Mouse (Mus musculus): Measurements from ENCODE around the gene Isoc2b.
"Not testable (repeated sequence)": the region's sequence is repeated elsewhere in the genome, so short reads cannot be mapped to it uniquely, and the experiment has no call there.

Gene Isoc2b

DNA sequence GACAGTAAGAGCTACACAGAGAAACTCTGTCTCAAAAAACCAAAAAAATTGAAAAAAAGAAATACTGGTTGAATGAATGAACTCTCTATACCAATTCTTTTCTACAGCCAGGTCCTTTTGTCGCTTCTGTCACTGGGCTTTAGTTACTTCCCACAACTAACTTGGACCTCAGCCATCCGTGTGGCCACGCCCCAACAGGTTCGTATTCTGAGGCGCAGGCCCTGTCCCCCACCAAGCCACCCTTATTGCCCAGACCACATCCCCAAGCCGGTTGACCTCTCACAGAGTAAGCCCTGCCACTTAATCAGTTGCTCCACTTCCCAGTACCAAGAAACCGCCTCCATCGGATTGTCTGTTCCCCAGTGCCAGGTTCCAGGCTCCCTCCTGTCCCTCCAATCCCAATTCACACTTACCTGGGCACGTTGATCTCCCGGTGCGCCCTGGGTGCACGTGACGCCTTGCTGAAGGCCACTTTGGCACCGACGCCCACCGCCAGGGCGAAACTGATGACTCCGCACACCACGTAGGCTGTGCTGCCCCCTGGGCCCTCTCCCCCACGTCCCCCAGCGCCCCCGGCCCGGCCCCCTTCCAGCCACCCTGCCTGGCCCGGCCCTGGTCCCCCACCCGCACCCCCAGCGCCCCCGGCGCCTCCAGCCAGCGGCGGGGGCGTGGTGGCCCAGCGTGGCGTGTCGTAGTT is 34.3 kb downstream of the Isoc2b start:
- no peak for DNase-seq (ENCODE audit: low spot score)

DNA sequence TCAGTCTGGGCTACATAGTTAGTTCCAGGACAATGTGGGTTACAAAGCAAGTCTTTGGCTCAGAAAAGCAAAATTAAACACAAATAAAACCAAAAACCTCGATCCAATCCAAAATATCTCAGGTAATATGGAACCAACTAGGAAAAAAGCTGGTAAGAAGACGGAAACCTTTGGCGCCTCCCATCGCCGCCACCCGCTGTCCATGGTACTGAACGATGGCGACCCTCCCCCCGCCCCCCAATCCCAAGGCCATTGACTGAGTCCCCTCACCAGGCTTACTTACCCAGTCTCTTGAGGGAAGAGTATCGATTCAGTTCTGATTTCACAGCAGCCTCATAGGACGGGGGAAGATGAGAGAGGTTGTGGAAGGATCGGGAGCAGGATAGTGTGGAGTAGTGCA is 39.6 kb downstream of the Isoc2b start:
- no peak for DNase-seq (ENCODE audit: low spot score)

DNA sequence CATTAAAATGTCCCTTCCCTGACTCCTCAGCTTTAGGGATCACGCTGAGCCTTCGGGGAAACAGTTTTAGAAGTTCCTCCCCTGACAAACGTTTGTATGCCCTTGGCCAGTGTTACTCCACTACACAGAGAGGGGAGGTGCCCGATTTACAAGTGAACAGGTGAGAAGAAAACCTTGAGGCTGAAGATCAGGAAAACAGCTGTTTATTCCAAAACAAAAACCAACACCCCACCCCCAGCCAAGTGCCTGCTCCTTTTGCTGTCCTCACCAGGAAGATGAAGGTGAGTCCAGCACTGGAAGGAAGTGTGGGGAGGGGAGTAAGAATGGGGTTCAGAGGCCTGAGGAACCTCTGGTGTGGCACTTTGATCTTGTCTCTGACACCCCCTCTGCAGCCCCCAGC is 44.7 kb downstream of the Isoc2b start:
- no peak for DNase-seq (ENCODE audit: low spot score)

DNA sequence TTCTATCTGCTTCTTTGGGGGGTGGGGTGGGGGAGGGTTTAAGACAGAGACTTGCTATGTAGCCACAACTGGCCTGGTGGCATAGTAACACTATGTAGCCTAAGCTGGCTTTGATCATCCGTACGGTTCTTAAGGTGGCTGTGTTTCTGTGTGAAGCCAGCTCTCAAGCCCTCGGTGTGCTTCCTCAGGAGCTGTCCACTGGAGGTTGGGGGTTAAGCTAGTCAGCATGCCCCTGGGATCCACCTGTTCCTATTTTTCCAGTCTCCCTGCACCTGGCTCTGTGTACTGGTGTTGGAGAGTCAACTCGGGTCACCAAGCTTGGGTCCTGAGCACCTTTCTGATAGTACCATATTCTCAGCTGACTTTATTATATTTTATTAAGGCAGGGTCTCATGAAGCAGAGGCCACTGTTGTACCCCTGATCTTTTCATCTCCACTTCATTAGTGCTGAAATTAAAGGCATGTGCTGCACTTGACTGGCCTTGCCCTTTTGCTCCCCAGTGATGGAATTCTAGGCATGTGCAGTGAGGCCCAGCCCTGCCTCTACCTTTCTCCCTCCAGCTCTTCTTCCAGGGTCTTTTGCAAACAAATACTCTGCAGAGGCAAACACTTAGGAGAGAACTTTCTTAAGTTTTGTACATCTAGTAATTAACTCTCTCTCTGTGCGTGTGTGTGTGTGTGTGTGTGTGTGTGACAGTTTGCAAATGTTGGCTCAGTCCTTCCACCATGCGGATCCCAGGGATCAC is 47.7 kb downstream of the Isoc2b start:
- DNase-seq (ENCODE audit: low spot score), result no peak

DNA sequence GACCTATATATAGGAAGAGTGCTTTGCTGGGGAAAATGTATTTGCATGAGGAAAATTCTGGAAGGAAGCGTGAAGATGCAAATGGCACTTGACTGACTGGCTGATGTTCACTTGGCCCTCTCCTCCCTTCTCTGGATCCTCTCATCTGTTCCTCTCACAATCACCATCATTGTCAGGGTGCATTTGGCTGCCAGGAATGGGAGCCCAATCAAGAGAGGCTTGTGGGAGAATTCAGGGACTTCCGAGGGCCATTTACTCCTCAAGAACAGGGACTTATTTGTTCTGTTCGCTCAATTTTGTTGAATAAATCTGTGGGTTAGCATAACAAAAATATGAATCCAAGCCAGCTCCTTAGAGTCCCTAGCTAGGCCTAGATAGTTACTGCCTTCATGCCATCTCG is 48.4 kb downstream of the Isoc2b start:
- no peak for DNase-seq (ENCODE audit: low spot score)

DNA sequence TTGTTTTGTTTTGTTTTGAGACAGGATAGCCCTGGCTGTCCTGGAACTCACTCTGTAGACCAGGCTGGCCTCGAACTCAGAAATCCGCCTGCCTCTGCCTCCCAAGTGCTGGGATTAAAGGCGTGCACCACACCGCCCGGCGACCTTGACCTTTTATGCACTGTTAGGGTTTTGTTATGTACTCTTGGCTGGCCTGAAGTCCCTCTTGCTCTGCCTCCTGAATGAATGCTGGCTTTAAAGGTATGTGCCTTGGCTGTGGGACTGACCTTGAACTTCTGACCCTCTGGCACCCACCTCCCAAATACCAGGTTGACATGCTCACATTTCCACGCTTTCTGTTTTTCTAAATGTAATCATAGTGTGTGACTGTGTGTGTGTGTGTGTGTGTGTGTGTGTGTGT is 49.1 kb downstream of the Isoc2b start:
- DNase-seq (ENCODE audit: low spot score), result not testable (repeated sequence)

DNA sequence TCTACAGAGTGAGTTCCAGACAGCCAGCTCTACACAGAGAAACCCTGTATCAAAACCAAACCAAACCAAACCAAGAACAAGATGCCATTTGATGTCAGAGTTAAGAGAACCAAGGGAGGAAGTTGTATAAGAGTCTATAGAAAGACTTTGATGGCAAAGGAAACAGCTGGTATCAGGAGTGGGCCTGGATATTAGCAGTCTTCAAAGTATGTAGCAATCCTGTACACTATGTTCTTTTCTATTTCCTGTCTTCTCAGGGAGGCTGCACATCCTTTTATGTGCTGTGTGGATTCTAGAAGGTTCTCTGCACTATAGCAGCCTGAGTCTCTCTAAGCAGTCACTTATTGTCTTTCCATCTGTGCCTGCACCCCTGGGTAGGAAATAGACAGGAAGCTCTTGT is 53.5 kb downstream of the Isoc2b start:
- no peak for DNase-seq (ENCODE audit: low spot score)

DNA sequence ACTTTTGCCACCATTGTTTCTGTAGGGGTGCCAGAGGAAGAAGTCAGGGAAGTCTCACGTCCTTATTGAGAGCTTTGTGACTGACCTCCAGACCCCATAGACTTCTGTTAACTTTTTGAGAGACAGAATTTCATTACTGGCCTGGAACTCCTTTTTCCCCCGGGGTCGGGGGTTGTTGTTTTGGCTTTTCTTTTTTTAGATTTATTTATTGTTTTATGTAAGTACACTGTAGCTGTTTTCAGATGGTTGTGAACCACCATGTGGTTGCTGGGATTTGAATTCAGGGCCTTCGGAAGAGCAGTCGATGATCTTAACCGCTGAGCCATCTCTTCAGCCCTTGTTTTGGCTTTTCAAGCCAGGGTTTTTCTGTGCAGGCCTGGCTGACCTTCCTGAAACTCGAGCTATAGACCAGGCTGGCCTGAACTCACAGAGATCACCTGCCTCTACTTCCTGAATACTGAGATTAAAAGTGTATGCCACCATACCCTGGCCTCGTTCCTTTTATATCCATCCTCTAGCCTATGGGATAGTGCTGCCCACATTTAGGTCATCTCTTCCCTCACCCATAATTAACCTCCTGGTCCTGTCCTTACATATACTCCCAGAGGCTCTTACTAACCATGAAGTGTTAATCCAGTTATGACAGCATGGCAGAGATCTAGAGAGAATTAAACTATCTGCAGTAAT is 56.8 kb downstream of the Isoc2b start:
- DNase-seq (ENCODE audit: low spot score), result no peak

DNA sequence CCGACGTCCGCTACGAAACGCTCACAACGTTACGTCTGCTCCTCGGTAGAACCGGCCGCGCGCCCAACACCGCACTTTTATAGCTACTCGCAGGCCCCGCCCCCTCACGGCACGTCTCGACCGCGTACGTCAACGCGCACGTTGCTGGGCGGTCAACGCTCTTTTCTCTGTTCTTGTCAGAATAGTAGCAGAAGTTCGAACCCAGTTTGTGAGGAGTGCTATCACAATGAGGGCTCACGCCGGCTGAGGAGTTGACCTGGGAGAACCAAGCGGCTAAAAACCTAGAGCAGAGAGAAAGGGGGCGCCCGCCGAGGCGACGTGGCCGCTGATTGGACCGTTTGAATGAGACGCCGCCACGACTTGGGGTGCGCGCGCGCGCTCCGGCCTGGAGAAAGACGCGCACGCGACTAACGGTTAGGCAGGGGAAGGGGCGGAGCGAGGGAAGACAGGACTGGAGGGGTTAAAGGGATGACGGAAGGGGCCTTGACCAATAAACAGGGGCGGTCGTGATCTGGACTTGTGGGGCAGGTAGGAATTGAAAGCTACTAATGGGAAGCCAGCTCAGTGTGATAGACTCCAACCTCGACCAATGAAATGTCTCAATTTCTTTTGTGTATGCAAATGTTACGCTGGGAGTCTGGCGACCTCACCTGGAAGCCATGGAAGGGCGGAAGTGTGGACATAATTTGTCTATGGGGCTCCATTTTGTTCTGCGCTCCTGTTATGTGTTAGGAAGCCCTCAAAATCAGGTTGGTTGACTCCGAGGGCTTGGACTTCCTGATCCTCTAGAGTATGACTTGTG is 57.6 kb downstream of the Isoc2b start, which contains the start of gene Ube2s:
TSS of gene Ube2s (minus strand) at position 288 of the 802 bp plus-strand sequence.
- DNase-seq (ENCODE audit: low spot score), result peak; percentile 97

DNA sequence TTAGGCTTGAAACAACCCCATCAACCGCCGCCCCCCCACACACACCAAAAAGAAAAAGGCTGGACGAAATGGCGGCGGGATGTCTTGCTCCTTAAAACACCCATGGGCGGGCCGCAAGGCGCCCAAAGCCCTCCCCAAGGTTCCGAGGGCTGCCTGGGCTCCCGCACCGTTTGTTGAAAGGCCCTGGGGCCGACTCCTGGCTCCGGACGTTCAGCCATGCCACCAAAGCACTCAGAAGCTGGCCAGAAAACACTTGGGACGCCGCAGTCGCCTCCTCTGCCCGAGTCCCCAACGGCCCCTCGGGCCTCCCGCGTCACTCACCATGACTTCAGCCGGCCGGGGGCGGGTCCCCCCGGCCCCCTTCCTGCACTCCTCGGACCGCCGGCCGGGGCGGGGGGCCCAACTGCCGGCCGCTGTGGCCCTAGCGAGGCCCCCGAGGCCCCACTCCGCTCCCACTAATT is 58.2 kb downstream of the Isoc2b start:
- peak; percentile 42 for DNase-seq (ENCODE audit: low spot score)

DNA sequence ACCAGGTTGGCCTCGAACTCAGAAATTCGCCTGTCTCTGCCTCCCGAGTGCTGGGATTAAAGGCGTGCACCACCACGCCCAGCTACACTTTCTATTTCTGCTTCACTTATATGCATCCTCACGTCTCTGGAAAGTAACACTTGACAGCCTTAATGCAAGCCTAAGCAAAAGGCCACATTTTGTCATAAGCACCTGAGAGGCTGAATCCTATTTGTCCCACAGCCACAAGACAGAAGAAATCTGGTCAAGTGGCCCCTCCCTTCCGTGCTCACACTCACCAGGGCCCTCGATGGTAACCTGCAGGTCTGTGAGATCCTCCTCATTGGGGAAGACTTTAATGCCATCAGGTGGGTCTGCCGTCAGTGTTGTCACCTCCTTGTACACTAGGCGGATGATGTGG is 58.9 kb downstream of the Isoc2b start:
- DNase-seq (ENCODE audit: low spot score), result not testable (repeated sequence)

DNA sequence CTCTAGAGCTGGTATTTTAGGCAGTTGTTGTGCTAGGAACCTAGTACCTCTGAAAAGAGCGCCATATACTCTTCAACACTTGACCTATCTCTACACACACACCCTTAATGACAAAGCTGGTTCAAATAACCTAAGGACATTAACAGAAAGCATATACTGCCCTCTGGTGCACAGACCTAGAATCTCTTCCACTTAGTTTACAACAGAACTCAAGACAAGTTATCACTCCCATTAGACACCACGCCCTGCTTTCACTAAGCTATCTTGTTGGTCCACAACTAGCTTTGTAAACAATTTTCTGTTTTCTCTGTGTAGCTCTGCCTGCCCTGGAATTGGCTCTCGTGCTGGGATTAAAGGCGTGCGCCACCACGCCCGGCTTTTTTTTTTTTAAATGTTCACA is 63.3 kb downstream of the Isoc2b start:
- DNase-seq (ENCODE audit: low spot score), result no peak

DNA sequence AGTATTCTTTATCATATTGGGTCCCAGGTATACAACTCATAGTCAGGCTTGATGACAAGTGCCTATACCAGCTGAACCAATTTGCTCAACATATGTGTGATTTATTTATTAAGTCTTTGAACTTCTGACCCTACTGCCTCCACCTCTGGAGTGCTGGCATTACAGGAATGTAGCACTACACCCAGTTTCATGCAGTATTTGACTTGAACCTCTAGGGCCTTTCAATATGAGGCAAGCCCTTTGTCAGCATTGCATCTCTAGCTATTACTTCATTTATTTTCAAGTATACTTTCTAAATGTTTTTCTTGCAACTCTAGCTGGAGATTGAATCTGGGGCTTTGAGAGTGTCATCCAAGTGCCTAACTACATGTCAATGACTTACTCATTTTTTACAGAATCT is 67.8 kb downstream of the Isoc2b start:
- DNase-seq (ENCODE audit: low spot score), result no peak

DNA sequence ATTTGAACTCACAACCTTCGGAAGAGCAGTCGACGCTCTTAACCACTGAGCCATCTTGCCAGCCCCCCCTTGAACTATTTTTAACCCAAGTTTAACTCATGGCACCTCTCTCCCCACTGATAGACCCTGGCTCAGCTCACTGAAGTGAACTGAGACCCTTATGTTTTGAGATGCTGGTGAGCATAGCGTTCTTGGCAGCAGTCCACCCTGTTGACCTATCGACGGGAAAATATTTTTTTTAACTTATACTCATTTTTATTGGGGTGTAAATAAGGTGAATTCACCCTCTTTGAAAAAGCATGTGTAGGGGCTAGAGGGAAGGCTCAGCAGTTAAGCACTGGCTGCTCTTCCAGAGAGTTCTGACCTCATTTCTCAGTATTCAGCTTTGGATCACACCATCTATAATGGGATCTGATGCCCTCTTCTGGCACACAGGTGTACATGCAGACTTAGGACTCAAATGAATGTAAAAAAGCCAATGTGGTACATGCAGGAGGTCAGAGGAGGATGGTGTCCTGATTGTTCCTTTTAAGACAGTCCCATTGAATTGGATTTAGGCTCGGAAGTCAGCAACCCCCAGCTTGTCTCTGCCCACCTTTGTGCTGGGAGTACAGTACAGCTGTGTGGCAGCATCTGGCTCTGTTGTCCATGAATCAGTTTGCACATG is 74.2 kb downstream of the Isoc2b start:
- DNase-seq (ENCODE audit: low spot score), result no peak
